Mouse (Mus musculus) left cerebral cortex, postnatal 25 days (tissue): Measurements from ENCODE around the gene Slc35e3. TPM values are rescaled to one million over a fixed set of nuclear protein-coding genes. Genes with fewer than 3 reads are reported as not detected.
A peak's percentile ranks its signal among the peaks of the same experiment; 100 is the strongest.

Experiments
- DNase-seq, 2 experiments: peaks; one replicate each; pipeline ENCODE4 v3.0.0; 2022; ENCODE audit warnings: low spot score in 2 of 2, mixed read lengths in 1 of 2
- intact Hi-C: fragments of 180-260 bp; cut with DNase I; formaldehyde crosslinking; loops from one replicate; pipeline ENCODE4 v1.15.1; 2025
- total RNA-seq, 2 experiments: library from RNA; stranded (reverse); gene quantifications; 2 replicates each; pipeline ENCODE4 v1.2.3; 2021

Gene Slc35e3
- total RNA-seq, 2 experiments from 2014 or later = 31.0 to 31.3 TPM

- no peak for DNase-seq
These were observed 7.8 kb upstream of the Slc35e3 start for GRCm38 (mm10) chr10:117753711-117754608.

GRCm38 (mm10) chr10:117752851-117753647 is 6.9 kb upstream of the Slc35e3 start:
- DNase-seq = no peak
- intact Hi-C loops = no loop called here

More at GRCm38 (mm10) chr10:117753711-117754608, 7.8 kb upstream of the Slc35e3 start:
- intact Hi-C loops = no loop called here

GRCm38 (mm10) chr10:117752304-117752821 is 6.2 kb upstream of the Slc35e3 start:
- no peak for DNase-seq
- intact Hi-C loops = no loop called here

GRCm38 (mm10) chr10:117751744-117752143 is 5.6 kb upstream of the Slc35e3 start:
- intact Hi-C loops = no loop called here
- no peak for DNase-seq

GRCm38 (mm10) chr10:117751282-117751610 is 5.1 kb upstream of the Slc35e3 start:
- intact Hi-C loops = no loop called here
- no peak for DNase-seq

- DNase-seq = no peak
- intact Hi-C loops = no loop called here
These were observed 4.5 kb upstream of the Slc35e3 start for GRCm38 (mm10) chr10:117750529-117751281.

GRCm38 (mm10) chr10:117749787-117750343 is 3.7 kb upstream of the Slc35e3 start:
- intact Hi-C loops = no loop called here
- no peak for DNase-seq

- intact Hi-C loops = no loop called here
- no peak for DNase-seq
These were observed 3.0 kb upstream of the Slc35e3 start for GRCm38 (mm10) chr10:117749050-117749686.

- DNase-seq = no peak
- intact Hi-C loops = no loop called here
These were observed 2.3 kb upstream of the Slc35e3 start for GRCm38 (mm10) chr10:117748276-117749049.

- intact Hi-C loops = no loop called here
- no peak for DNase-seq
These were observed 1.5 kb upstream of the Slc35e3 start for GRCm38 (mm10) chr10:117747711-117748110.

GRCm38 (mm10) chr10:117745570-117746296 is 432 bp downstream of the Slc35e3 start:
- peak; percentile 13 to 25 for DNase-seq
- intact Hi-C loops = loop anchor here (2.0 kb wide), 1 partner anchor 35 kb away; the partner anchor contains the start of gene Mdm2

GRCm38 (mm10) chr10:117743917-117744316 is 2.2 kb downstream of the Slc35e3 start:
- DNase-seq = no peak
- intact Hi-C loops = loop anchor here (2.0 kb wide), 1 partner anchor 33 kb away; the partner anchor contains the start of gene Mdm2

GRCm38 (mm10) chr10:117743182-117743581 is 3.0 kb downstream of the Slc35e3 start:
- no peak for DNase-seq
- intact Hi-C loops = no loop called here

GRCm38 (mm10) chr10:117742618-117743017 is 3.5 kb downstream of the Slc35e3 start:
- intact Hi-C loops = no loop called here

GRCm38 (mm10) chr10:117741698-117742475 is 4.3 kb downstream of the Slc35e3 start:
- intact Hi-C loops = no loop called here
- DNase-seq = no peak

More at GRCm38 (mm10) chr10:117742618-117743017, 3.5 kb downstream of the Slc35e3 start:
- DNase-seq = no peak

GRCm38 (mm10) chr10:117740921-117741320 is 5.2 kb downstream of the Slc35e3 start:
- intact Hi-C loops = no loop called here
- DNase-seq = no peak

GRCm38 (mm10) chr10:117740171-117740570 is 6.0 kb downstream of the Slc35e3 start:
- DNase-seq = no peak
- intact Hi-C loops = no loop called here
